In genomic region chr2:25493476-25493961, GRCm38 (mm10) we compare ENCODE assay signal across 41 mouse cellular contexts. TPM values are rescaled to one million over a fixed set of nuclear protein-coding genes. Genes with fewer than 3 reads are reported as not detected.
DNase-seq lines count a peak whose midpoint lies in the region; ATAC-seq lines count a peak whose summit lies in the region.
"Had no signal": no experiment of that assay in that cellular context is flagged by ENCODE, and none has a peak within 500 bp of the region (broad histone marks: within the 10 kb centered on the region; RNA-seq: fewer than 3 reads in every experiment).

Gene Lcn12 (minus strand): TSS chr2:25493911.

- H3K36me3 ChIP-seq in forebrain, embryonic 15.5 days = no peaks in the 10 kb centered on the region
- H3K36me3 ChIP-seq: embryonic facial prominence, embryonic 12.5 days; heart, embryonic 13.5 days; hindbrain, embryonic 10.5 days; hindbrain, embryonic 15.5 days; limb, embryonic 13.5 days; liver, embryonic 12.5 days had no signal

- no peaks in the 10 kb centered on the region for H3K27me3 ChIP-seq in forebrain, embryonic 15.5 days
- H3K27me3 ChIP-seq: embryonic facial prominence, embryonic 12.5 days; heart, embryonic 13.5 days; hindbrain, embryonic 15.5 days; limb, embryonic 13.5 days had no signal

- no peak within 1 kb of the TSS for H3K4me3 ChIP-seq in forebrain, embryonic 15.5 days
- H3K4me3 ChIP-seq: embryonic facial prominence, embryonic 12.5 days; gastrocnemius, adult 2 months; heart, adult 2 months; heart, embryonic 13.5 days; hindbrain, embryonic 10.5 days; hindbrain, embryonic 15.5 days; left cerebral cortex, adult 2 months; limb, embryonic 13.5 days; liver, embryonic 12.5 days had no signal

- H3K27ac ChIP-seq in forebrain, embryonic 15.5 days (replicated peaks) = no peak within 1 kb of the TSS
- H3K27ac ChIP-seq: embryonic facial prominence, embryonic 12.5 days; gastrocnemius, adult 2 months; heart, adult 2 months; heart, embryonic 13.5 days; hindbrain, embryonic 10.5 days; hindbrain, embryonic 15.5 days; kidney, postnatal 0 days; left cerebral cortex, adult 2 months; limb, embryonic 13.5 days; liver, embryonic 12.5 days had no signal

- WGBS in forebrain, embryonic 15.5 days = 85% methylated on average over 5 of the region's 5 CpGs

- H3K9me3 ChIP-seq in forebrain, embryonic 15.5 days = no peaks in the 10 kb centered on the region
- H3K9me3 ChIP-seq: embryonic facial prominence, embryonic 12.5 days; heart, embryonic 13.5 days; hindbrain, embryonic 10.5 days; hindbrain, embryonic 15.5 days; limb, embryonic 13.5 days; liver, embryonic 12.5 days had no signal

- no peak within 1 kb of the TSS for H3K4me2 ChIP-seq in forebrain, embryonic 15.5 days (replicated peaks)
- H3K4me2 ChIP-seq: embryonic facial prominence, embryonic 12.5 days; heart, embryonic 13.5 days; hindbrain, embryonic 15.5 days; limb, embryonic 13.5 days; liver, embryonic 12.5 days; midbrain, embryonic 11.5 days had no signal

- DNase-seq in kidney, postnatal 25 days = peak; percentile 47 to 66
- DNase-seq in kidney, postnatal 14 days = no peak
- peak; percentile 83 to 89 for DNase-seq in cerebellum, adult 18-20 months
- peak; percentile 86 for DNase-seq in cerebellum, adult 9-10 months
- DNase-seq in cerebellum, postnatal 36 days = peak; percentile 77 to 86
- no peak for DNase-seq in layer of hippocampus, postnatal 14 days (ENCODE audit: low spot score in 2 of 2)
- DNase-seq: adrenal gland, postnatal 36 days; embryo, embryonic 11 days; gastrocnemius, adult 2 months; gastrocnemius, postnatal 36 days; heart, adult 2 months; heart, postnatal 10 days; kidney, adult 18-20 months; liver, postnatal 0 days; lung, postnatal 36 days; right cerebral cortex, postnatal 25 days; spleen, adult 18-20 months; thymus, adult 2 months; thymus, postnatal 36 days had no signal

- no peak within 1 kb of the TSS for H3K9ac ChIP-seq in forebrain, embryonic 15.5 days (replicated peaks)
- H3K9ac ChIP-seq: embryonic facial prominence, embryonic 12.5 days; heart, embryonic 13.5 days; hindbrain, embryonic 15.5 days; limb, embryonic 13.5 days; liver, embryonic 12.5 days; liver, postnatal 0 days had no signal

- no peak for ATAC-seq in forebrain, embryonic 15.5 days (replicated peaks)
- ATAC-seq: forebrain, embryonic 16.5 days; inflammation-experienced regulatory T-cells, adult 6 months; liver, embryonic 12.5 days; liver, postnatal 0 days; midbrain, embryonic 16.5 days had no signal

- no peaks in the 10 kb centered on the region for H3K4me1 ChIP-seq in forebrain, embryonic 15.5 days
- H3K4me1 ChIP-seq: embryonic facial prominence, embryonic 12.5 days; hindbrain, embryonic 15.5 days; limb, embryonic 13.5 days had no signal

RNA-seq across cellular contexts. Expression of gene Lcn12, which starts in this region (rescaled TPM):
- not detected for total RNA-seq in layer of hippocampus, postnatal 14 days (2021)
- polyA plus RNA-seq in forebrain, embryonic 15.5 days (2015; fragmentation: Nextera tagmentation; extraction: Ambion mirVana) = not detected in 2 replicates
- total RNA-seq: adrenal gland, adult 2 months; adrenal gland, postnatal 36 days; gastrocnemius, adult 2 months; gastrocnemius, postnatal 36 days; heart, adult 2 months; heart, postnatal 10 days; layer of hippocampus, adult 18-20 months; layer of hippocampus, postnatal 10 days; left cerebral cortex, adult 2 months; left cerebral cortex, postnatal 36 days; megakaryocyte, adult 5-6 weeks; neutrophil, adult 5-6 weeks had no signal
- polyA plus RNA-seq: adrenal gland, adult 2 months; embryonic facial prominence, embryonic 12.5 days; forebrain, embryonic 16.5 days; heart, adult 2 months; heart, embryonic 13.5 days; hindbrain, embryonic 10.5 days; hindbrain, embryonic 15.5 days; inflammation-experienced regulatory T-cells, adult 6 months; kidney, postnatal 0 days; limb, embryonic 13.5 days; liver, embryonic 12.5 days; liver, postnatal 0 days; lung, embryonic 16.5 days; midbrain, embryonic 11.5 days; midbrain, embryonic 16.5 days; neural tube, embryonic 11.5 days; stomach, embryonic 16.5 days; thymus, adult 2 months had no signal

Comparison
In these comparisons a context has a peak if more than half of its experiments do, and no peak if none do; other contexts are left out.
1. DNase-seq: peak in kidney, postnatal 25 days (2 of 2), cerebellum, adult 18-20 months (2 of 2), cerebellum, adult 9-10 months (single experiment) and cerebellum, postnatal 36 days (2 of 2); none in kidney, postnatal 14 days (single experiment) and layer of hippocampus, postnatal 14 days (0 of 2).